Mouse (Mus musculus) liver, adult 2 months (tissue): ENCODE data around the gene Ofcc1.

Experiments
- CTCF ChIP-seq: fragments of 200-500 bp; IDR thresholded peaks from 2 replicates; pipeline ENCODE4 v1.5.1; 2011; ENCODE audit warnings: low read depth, low read length, control low read depth
- POLR2A ChIP-seq: fragments of 200-500 bp; IDR thresholded peaks from 2 replicates; pipeline ENCODE4 v1.6.1; 2011; ENCODE audit warnings: low read length, control low read depth; ENCODE audit not compliant: insufficient read depth; ENCODE audit errors: extremely low read depth

DNA sequence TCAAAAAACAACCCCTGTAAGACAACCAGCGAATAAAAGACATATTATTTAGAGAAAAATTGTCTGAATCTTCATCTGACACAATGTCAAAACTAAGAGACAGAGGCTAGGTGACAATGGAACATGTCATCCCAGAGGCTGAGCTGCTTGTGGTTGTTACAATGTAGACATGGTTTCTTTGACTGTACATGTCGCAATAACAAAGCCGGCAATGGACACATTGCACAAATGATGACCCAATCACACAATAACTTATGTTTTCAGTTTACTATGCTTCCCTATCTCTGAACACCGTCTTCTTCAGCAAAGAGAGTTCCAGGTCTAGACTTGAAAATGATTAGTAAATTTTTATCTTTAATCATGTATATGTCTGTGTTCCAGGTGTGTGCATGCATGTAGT, 332.4 kb downstream of the Ofcc1 start:
- TF ChIP-seq CTCF: no peak
- no peak for TF ChIP-seq POLR2A
